Mouse (Mus musculus): ENCODE data around the gene Hba-a2. TPM values are rescaled to one million over a fixed set of nuclear protein-coding genes. Genes with fewer than 3 reads are reported as not detected.
A peak's percentile ranks its signal among the peaks of the same experiment; 100 is the strongest.

Hba-a2 gene
- polyA plus RNA-seq, 1 experiment from 2014 or later: 67,294 TPM

GRCm38 (mm10) chr11:32321196-32321565, 24.9 kb downstream of the Hba-a2 start:
- Histone ChIP-seq H3K27me3 (replicated peaks) (0 out of 2 replicates have a peak, but pooled peaks cover 14% of the 10 kb centered on the region), H3K4me2 (no peak overlapping the region), H3K9me3 (no peaks in the 10 kb centered on the region), H3K36me3 (no peaks in the 10 kb centered on the region), H3K4me1 (0 out of 2 replicates have a peak, but pooled peaks cover 4% of the 10 kb centered on the region), H3K27ac (replicated peaks) (no peak overlapping the region), H3K4me3 (no peak overlapping the region), H3K9ac (no peak overlapping the region)
- no peak for ATAC-seq (ENCODE audit: extremely low read depth, insufficient number of reproducible peaks, low FRiP score, low TSS enrichment)
- WGBS: 32% methylated on average over 8 of the region's 8 CpGs

- 10% methylated on average over 15 of the region's 15 CpGs for WGBS
- Histone ChIP-seq H3K9me3 (no peaks in the 10 kb centered on the region), H3K4me1 (0 out of 2 replicates have a peak, but pooled peaks cover 4% of the 10 kb centered on the region), H3K27me3 (replicated peaks) (0 out of 2 replicates have a peak, but pooled peaks cover 13% of the 10 kb centered on the region), H3K4me2 (peak overlapping the region; percentile 55), H3K9ac (peak overlapping the region; percentile 41), H3K4me3 (peak overlapping the region; percentile 23; the same call in 1 of the 2 replicates), H3K36me3 (no peaks in the 10 kb centered on the region), H3K27ac (replicated peaks) (no peak overlapping the region)
- ATAC-seq (ENCODE audit: extremely low read depth, insufficient number of reproducible peaks, low FRiP score, low TSS enrichment): no peak
Observed at GRCm38 (mm10) chr11:32324609-32325008, 28.3 kb downstream of the Hba-a2 start.

- Histone ChIP-seq H3K27me3 (replicated peaks) (0 out of 2 replicates have a peak, but pooled peaks cover 4% of the 10 kb centered on the region), H3K36me3 (no peaks in the 10 kb centered on the region), H3K9ac (no peak overlapping the region), H3K4me2 (0 out of 2 replicates have a peak overlapping the region, but pooled peaks have one; percentile 1), H3K9me3 (no peaks in the 10 kb centered on the region; the same call in 1 of the 2 replicates), H3K4me3 (no peak overlapping the region), H3K27ac (replicated peaks) (peak overlapping the region; percentile 51; the same call in 1 of the 2 replicates), H3K4me1 (peaks cover 17% of the 10 kb centered on the region)
- 61% methylated on average over 6 of the region's 6 CpGs for WGBS
- no peak for ATAC-seq (ENCODE audit: extremely low read depth, insufficient number of reproducible peaks, low FRiP score, low TSS enrichment)
Observed at GRCm38 (mm10) chr11:32331075-32331474, 34.8 kb downstream of the Hba-a2 start.

- no peaks in the 10 kb centered on the region for H3K36me3 ChIP-seq
- no peak for ATAC-seq (ENCODE audit: extremely low read depth, insufficient number of reproducible peaks, low FRiP score, low TSS enrichment)
- H3K4me1 ChIP-seq: peaks cover 17% of the 10 kb centered on the region
- peaks cover 4% of the 10 kb centered on the region for H3K9me3 ChIP-seq
- H3K4me2 ChIP-seq: no peak overlapping the region
- H3K27ac ChIP-seq (replicated peaks): 0 out of 2 replicates have a peak overlapping the region, but pooled peaks have one; percentile 8
- 0 out of 2 replicates have a peak, but pooled peaks cover 3% of the 10 kb centered on the region for H3K27me3 ChIP-seq (replicated peaks)
- H3K4me3 ChIP-seq: no peak overlapping the region
- H3K9ac ChIP-seq: no peak overlapping the region
- 43% methylated on average over 5 of the region's 5 CpGs for WGBS
Observed at GRCm38 (mm10) chr11:32331861-32332260, 35.6 kb downstream of the Hba-a2 start.

DNA sequence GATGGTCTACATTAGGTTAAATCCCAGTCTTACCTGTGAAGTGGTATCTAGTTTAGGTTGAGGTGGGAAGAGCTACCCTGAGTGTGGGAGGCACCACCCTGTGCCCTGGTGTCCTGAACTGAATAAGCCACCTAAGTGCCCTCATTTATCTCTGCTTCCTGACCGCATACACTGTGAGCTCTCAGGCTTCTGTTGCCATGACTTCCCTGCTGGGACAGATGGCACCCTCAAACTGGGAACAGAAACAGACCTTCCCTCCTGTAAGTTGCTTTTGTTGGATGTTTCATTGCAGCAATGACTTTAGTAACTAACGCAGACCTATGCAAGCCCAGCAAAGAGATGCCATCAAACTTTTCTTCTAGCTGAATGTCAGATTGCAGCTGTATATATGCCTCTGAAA, 36.9 kb downstream of the Hba-a2 start:
- Histone ChIP-seq H3K4me3 (no peak overlapping the region), H3K36me3 (no peaks in the 10 kb centered on the region), H3K9me3 (peaks cover 7% of the 10 kb centered on the region), H3K9ac (no peak overlapping the region), H3K4me2 (no peak overlapping the region), H3K27ac (replicated peaks) (no peak overlapping the region), H3K27me3 (replicated peaks) (0 out of 2 replicates have a peak, but pooled peaks cover 3% of the 10 kb centered on the region), H3K4me1 (peaks cover 17% of the 10 kb centered on the region)
- WGBS: 63% methylated on average over 2 of the region's 2 CpGs
- ATAC-seq (ENCODE audit: extremely low read depth, insufficient number of reproducible peaks, low FRiP score, low TSS enrichment): no peak

DNA sequence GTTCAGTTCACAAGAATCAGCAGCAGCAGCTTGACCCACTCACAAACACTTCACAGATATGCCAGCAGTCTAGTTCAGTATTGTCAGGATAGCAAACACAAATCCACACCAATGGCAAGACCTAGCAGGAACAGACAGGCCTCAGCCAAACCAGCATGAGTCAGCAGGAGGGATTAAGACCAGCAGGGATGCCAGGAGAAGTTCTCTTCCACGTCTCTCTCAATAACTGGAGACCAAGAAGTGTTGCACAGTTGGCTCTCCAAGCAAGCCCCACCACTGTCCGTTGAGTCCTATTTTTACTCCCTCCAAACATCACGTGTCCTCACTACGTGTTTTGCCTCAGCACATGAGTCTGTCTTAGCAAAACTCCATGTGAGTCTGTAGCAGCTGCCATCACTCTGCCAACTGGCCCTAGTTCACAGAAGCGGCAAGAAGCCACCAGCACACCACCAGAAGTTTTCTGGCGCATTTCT, 40.2 kb downstream of the Hba-a2 start:
- no peak for ATAC-seq (ENCODE audit: extremely low read depth, insufficient number of reproducible peaks, low FRiP score, low TSS enrichment)
- Histone ChIP-seq H3K27ac (replicated peaks) (no peak overlapping the region), H3K4me2 (no peak overlapping the region), H3K4me3 (no peak overlapping the region), H3K9me3 (peaks cover 7% of the 10 kb centered on the region), H3K4me1 (peaks cover 31% of the 10 kb centered on the region), H3K27me3 (replicated peaks) (no peaks in the 10 kb centered on the region; the same call in 1 of the 2 replicates), H3K36me3 (no peaks in the 10 kb centered on the region), H3K9ac (no peak overlapping the region)
- 76% methylated on average over 6 of the region's 6 CpGs for WGBS

DNA sequence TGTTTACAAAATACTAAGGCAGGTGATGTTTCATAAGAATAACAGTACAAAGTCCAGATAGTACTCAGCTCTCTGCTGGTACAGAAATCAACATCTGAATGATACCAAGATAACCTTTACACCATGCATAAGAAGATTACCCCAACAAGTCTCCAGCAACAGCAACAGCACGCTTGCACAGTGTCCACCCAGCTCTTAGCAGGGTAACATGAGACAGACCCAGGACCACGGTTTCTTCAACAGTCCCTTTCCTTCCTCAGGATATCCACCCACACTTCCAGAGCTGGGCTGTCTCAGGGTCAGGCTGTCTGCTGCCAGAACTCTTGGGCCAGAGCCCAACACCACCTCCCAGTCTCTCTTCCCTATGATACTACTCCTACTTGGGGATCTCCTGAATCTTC, 42.8 kb downstream of the Hba-a2 start:
- Histone ChIP-seq H3K27ac (replicated peaks) (no peak overlapping the region), H3K4me2 (no peak overlapping the region), H3K9me3 (peaks cover 7% of the 10 kb centered on the region), H3K36me3 (no peaks in the 10 kb centered on the region), H3K27me3 (replicated peaks) (no peaks in the 10 kb centered on the region; the same call in 1 of the 2 replicates), H3K4me3 (no peak overlapping the region), H3K9ac (no peak overlapping the region), H3K4me1 (peaks cover 29% of the 10 kb centered on the region)
- ATAC-seq (ENCODE audit: extremely low read depth, insufficient number of reproducible peaks, low FRiP score, low TSS enrichment): no peak; the same call in 1 of the 2 replicates
- 47% methylated on average over 2 of the region's 2 CpGs for WGBS

DNA sequence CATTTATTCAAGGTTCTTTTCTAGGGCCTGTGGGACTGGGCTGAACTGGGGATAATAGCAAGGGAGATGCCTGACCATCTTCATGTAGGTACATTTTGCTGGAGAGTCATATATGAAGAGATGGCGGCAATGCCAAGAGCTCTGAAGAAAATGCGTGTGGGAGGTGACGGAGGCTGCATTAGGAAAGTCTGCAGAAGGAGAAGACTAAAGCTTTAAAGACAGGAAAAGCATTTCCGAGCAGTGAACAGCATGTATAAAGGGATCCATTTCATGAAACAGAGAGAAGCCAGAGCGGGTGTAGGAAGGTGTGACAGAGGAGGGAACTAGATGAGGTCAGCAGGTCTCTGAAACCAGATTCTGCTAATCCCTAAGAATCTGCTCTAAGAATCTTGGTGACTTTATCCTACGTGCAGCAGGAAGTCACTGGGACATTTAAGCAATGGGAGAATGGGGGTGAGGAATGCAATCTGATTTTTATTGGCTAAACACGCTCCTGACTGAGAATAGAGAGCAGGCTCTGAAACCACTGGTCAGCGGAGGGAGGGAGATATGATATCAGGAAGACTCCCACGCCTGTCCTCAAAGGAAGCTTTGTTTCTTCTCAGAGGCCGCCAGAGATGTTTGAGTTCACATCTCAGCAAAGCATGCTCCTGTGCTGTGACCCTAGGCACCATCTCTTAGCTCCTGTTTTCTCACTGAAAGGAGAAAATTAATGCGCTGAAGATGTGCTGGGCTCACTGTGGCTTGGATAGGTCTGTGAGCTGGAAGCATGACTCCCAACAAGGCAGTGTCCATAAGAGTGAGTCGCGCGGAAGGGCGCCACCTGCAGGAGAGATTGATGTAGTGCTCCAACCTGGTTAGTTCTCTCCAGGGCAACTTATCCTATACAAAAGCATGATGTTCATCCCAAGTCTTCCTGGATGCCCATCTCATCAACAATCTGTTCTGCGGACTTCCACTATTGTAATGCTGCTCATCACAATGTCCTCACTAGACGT, 44.5 kb downstream of the Hba-a2 start:
- ATAC-seq (ENCODE audit: extremely low read depth, insufficient number of reproducible peaks, low FRiP score, low TSS enrichment): no peak
- H3K4me1 ChIP-seq: peaks cover 29% of the 10 kb centered on the region

GRCm38 (mm10) chr11:32342770-32343191, 46.5 kb downstream of the Hba-a2 start:
- Histone ChIP-seq H3K9me3 (no peaks in the 10 kb centered on the region), H3K4me2 (no peak overlapping the region), H3K27ac (replicated peaks) (no peak overlapping the region), H3K36me3 (no peaks in the 10 kb centered on the region), H3K4me3 (no peak overlapping the region), H3K9ac (no peak overlapping the region), H3K4me1 (peaks cover 35% of the 10 kb centered on the region), H3K27me3 (replicated peaks) (peaks cover 7% of the 10 kb centered on the region)
- WGBS: 16% methylated on average over 2 of the region's 2 CpGs
- ATAC-seq (ENCODE audit: extremely low read depth, insufficient number of reproducible peaks, low FRiP score, low TSS enrichment): no peak

More for the DNA sequence above, 44.5 kb downstream of the Hba-a2 start:
- no peaks in the 10 kb centered on the region for H3K36me3 ChIP-seq
- H3K4me2 ChIP-seq: peak overlapping the region; percentile 16
- WGBS: 27% methylated on average over 17 of the region's 17 CpGs
- H3K4me3 ChIP-seq: no peak overlapping the region
- peak overlapping the region; percentile 43; the same call in 1 of the 2 replicates for H3K27ac ChIP-seq (replicated peaks)
- H3K9ac ChIP-seq: no peak overlapping the region
- H3K27me3 ChIP-seq (replicated peaks): no peaks in the 10 kb centered on the region; the same call in 1 of the 2 replicates
- H3K9me3 ChIP-seq: peaks cover 7% of the 10 kb centered on the region

GRCm38 (mm10) chr11:32343350-32343749, 47.1 kb downstream of the Hba-a2 start:
- no peak overlapping the region for H3K4me3 ChIP-seq
- H3K36me3 ChIP-seq: no peaks in the 10 kb centered on the region
- H3K27me3 ChIP-seq (replicated peaks): peaks cover 7% of the 10 kb centered on the region
- ATAC-seq (ENCODE audit: extremely low read depth, insufficient number of reproducible peaks, low FRiP score, low TSS enrichment): no peak
- H3K27ac ChIP-seq (replicated peaks): no peak overlapping the region
- no peak overlapping the region for H3K9ac ChIP-seq
- H3K4me1 ChIP-seq: peaks cover 38% of the 10 kb centered on the region
- H3K9me3 ChIP-seq: no peaks in the 10 kb centered on the region
- WGBS: 92% methylated on average over 1 of the region's 1 CpGs
- H3K4me2 ChIP-seq: no peak overlapping the region

Measured in heart, embryonic 13.5 days (tissue).